Mouse (Mus musculus) bone marrow, adult 2 months (tissue): ENCODE results near the gene Bcap29.

Experiments used
- CTCF ChIP-seq: fragments of 200-500 bp; IDR thresholded peaks from 2 replicates; pipeline ENCODE4 v1.5.1; 2011; ENCODE audit warnings: low read length, control low read depth; ENCODE audit not compliant: control insufficient read depth, insufficient read depth
- POLR2A ChIP-seq: fragments of 200-500 bp; IDR thresholded peaks from 2 replicates; pipeline ENCODE4 v1.6.1; 2011; ENCODE audit warnings: low read depth, mild to moderate bottlenecking, control low read depth, low read length, borderline replicate concordance; ENCODE audit not compliant: control insufficient read depth

- TF ChIP-seq CTCF (no peak), POLR2A (no peak)
Observed at GRCm38 (mm10) chr12:31569784-31570183, 64.7 kb downstream of the Bcap29 start.
